Mouse (Mus musculus): ENCODE data around the gene Smad5. TPM values are rescaled to one million over a fixed set of nuclear protein-coding genes. Genes with fewer than 3 reads are reported as not detected.

Gene Smad5
- 26.3 TPM for polyA plus RNA-seq (2014; fragmentation: Illumina TruSeq; extraction: RNeasy Lipid Tissue Mini Kit (QIAGEN cat#74804); ENCODE audit: low read depth, low replicate concordance)

GRCm38 (mm10) chr13:56702469-56703221 is at the start of gene Smad5:
Gene Smad5, plus strand, starts transcription at chr13:56703010.

GRCm38 (mm10) chr13:56753192-56753951 is 50.6 kb downstream of the Smad5 start, which contains the start of gene Gm45623:
Gene Gm45623, minus strand, starts transcription at chr13:56753827.

Other genes starting within 250 kb of the Smad5 start
- gene Il9, start 220.8 kb upstream of the Smad5 start, polyA plus RNA-seq (2014; fragmentation: Illumina TruSeq; extraction: RNeasy Lipid Tissue Mini Kit (QIAGEN cat#74804); ENCODE audit: low read depth, low replicate concordance): not detected
- gene Fbxl21, start 180.5 kb upstream of the Smad5 start, polyA plus RNA-seq (2014; fragmentation: Illumina TruSeq; extraction: RNeasy Lipid Tissue Mini Kit (QIAGEN cat#74804); ENCODE audit: low read depth, low replicate concordance): 1.6 TPM
- not detected for gene Lect2, start 154.5 kb upstream of the Smad5 start, polyA plus RNA-seq (2014; fragmentation: Illumina TruSeq; extraction: RNeasy Lipid Tissue Mini Kit (QIAGEN cat#74804); ENCODE audit: low read depth, low replicate concordance)
- 52.0 TPM for gene Tgfbi, start 93.5 kb upstream of the Smad5 start, polyA plus RNA-seq (2014; fragmentation: Illumina TruSeq; extraction: RNeasy Lipid Tissue Mini Kit (QIAGEN cat#74804); ENCODE audit: low read depth, low replicate concordance)
- not detected for gene Gm45623, start 50.8 kb downstream of the Smad5 start, polyA plus RNA-seq (2014; fragmentation: Illumina TruSeq; extraction: RNeasy Lipid Tissue Mini Kit (QIAGEN cat#74804); ENCODE audit: low read depth, low replicate concordance)
- gene Trpc7, start 193.0 kb downstream of the Smad5 start, polyA plus RNA-seq (2014; fragmentation: Illumina TruSeq; extraction: RNeasy Lipid Tissue Mini Kit (QIAGEN cat#74804); ENCODE audit: low read depth, low replicate concordance): not detected